10 mouse cellular contexts compared by ENCODE assay signal in the genomic region with DNA sequence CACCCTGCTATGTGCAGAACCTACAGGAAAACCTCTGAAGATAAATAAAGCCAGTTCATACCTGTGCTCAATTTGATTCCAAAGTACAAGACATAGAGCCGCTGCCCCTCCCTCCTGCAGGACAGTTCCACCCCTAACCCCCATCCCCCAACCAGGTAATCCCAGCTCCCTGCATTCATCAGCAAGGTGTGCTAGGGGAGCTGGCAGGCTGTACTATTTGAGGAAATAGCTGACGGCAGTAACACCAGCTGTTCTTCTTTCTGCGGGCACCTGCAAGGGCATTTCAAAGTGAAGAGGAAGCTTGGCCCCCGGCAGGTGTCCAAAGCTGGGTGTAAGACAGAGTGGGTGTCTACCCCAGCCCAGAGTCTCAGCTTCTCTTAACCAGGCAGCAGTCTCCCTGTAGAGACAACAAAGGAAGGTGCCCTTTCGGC.
DNase-seq lines count a peak whose midpoint lies in the region; ATAC-seq and TF ChIP-seq lines count a peak whose summit lies in the region.
"Had no signal": no experiment of that assay in that cellular context is flagged by ENCODE, and none has a peak within 500 bp of the region (broad histone marks: within the 10 kb centered on the region; RNA-seq: fewer than 3 reads in every experiment).

No protein-coding gene starts in this region.

- H3K27ac ChIP-seq in liver, postnatal 0 days (ENCODE audit: low read depth): no peak overlapping the region
- H3K27ac ChIP-seq in liver, embryonic 12.5 days: no peak overlapping the region
- peak overlapping the region; percentile 55 for H3K27ac ChIP-seq in forebrain, postnatal 0 days (ENCODE audit: low read depth, low read length)
- peak overlapping the region; percentile 53; the same call in 1 of the 2 replicates for H3K27ac ChIP-seq in limb, embryonic 12.5 days
- H3K27ac ChIP-seq: liver, embryonic 14.5 days had no signal

- H3K4me1 ChIP-seq in liver, postnatal 0 days (ENCODE audit: insufficient read depth): peaks cover 7% of the 10 kb centered on the region; the same call in 1 of the 2 replicates
- peaks cover 20% of the 10 kb centered on the region for H3K4me1 ChIP-seq in liver, embryonic 12.5 days
- peaks cover 24% of the 10 kb centered on the region for H3K4me1 ChIP-seq in forebrain, postnatal 0 days (ENCODE audit: insufficient read depth)
- H3K4me1 ChIP-seq in limb, embryonic 12.5 days (replicated peaks): peaks cover 32% of the 10 kb centered on the region

- H3K4me3 ChIP-seq in liver, postnatal 0 days (ENCODE audit: low read depth, low read length): no peak overlapping the region
- no peak overlapping the region for H3K4me3 ChIP-seq in liver, embryonic 12.5 days
- no peak overlapping the region for H3K4me3 ChIP-seq in forebrain, postnatal 0 days (ENCODE audit: low read depth, low read length)
- no peak overlapping the region for H3K4me3 ChIP-seq in limb, embryonic 12.5 days (replicated peaks)
- H3K4me3 ChIP-seq: erythroblast, embryonic 14.5 days had no signal

- WGBS in liver, postnatal 0 days (ENCODE audit: insufficient replicate concordance): 62% methylated on average over 5 of the region's 5 CpGs
- WGBS in liver, embryonic 12.5 days (ENCODE audit: insufficient replicate concordance): 85% methylated on average over 5 of the region's 5 CpGs
- 36% methylated on average over 5 of the region's 5 CpGs for WGBS in forebrain, postnatal 0 days
- WGBS in limb, embryonic 12.5 days: 75% methylated on average over 5 of the region's 5 CpGs

- no peaks in the 10 kb centered on the region; the same call in 1 of the 2 replicates for H3K36me3 ChIP-seq in liver, postnatal 0 days (replicated peaks; ENCODE audit: insufficient read depth, low read length)
- H3K36me3 ChIP-seq in liver, embryonic 12.5 days: peaks cover 2% of the 10 kb centered on the region; the same call in 1 of the 2 replicates
- H3K36me3 ChIP-seq in forebrain, postnatal 0 days (ENCODE audit: insufficient read depth): no peaks in the 10 kb centered on the region
- peaks cover 17% of the 10 kb centered on the region; the same call in 1 of the 2 replicates for H3K36me3 ChIP-seq in limb, embryonic 12.5 days

- TF ChIP-seq CTCF in liver, postnatal 0 days (IDR thresholded peaks at IDR 0.05; ENCODE audit: low read depth): no peak
- no peak for TF ChIP-seq CTCF in forebrain, postnatal 0 days (IDR thresholded peaks at IDR 0.05; ENCODE audit: low read depth)

- TF ChIP-seq EP300 in liver, postnatal 0 days (IDR thresholded peaks at IDR 0.05; ENCODE audit: low read depth): no peak

- H3K27me3 ChIP-seq in liver, postnatal 0 days (ENCODE audit: insufficient read depth, low read length): no peaks in the 10 kb centered on the region
- H3K27me3 ChIP-seq in liver, embryonic 12.5 days (replicated peaks): no peaks in the 10 kb centered on the region
- no peaks in the 10 kb centered on the region for H3K27me3 ChIP-seq in forebrain, postnatal 0 days (ENCODE audit: insufficient read depth, low read length)
- no peaks in the 10 kb centered on the region for H3K27me3 ChIP-seq in limb, embryonic 12.5 days

- no peak for DNase-seq in liver, postnatal 0 days
- DNase-seq in forebrain, postnatal 0 days: no peak
- DNase-seq in thymus, postnatal 14 days: peak; percentile 47
- no peak for DNase-seq in spleen, postnatal 10 days (ENCODE audit: low spot score in 2 of 2)
- DNase-seq in embryo, embryonic 11 days: no peak

- H3K9me3 ChIP-seq in liver, postnatal 0 days (ENCODE audit: low read length): no peaks in the 10 kb centered on the region
- H3K9me3 ChIP-seq in liver, embryonic 12.5 days (replicated peaks): no peaks in the 10 kb centered on the region
- no peaks in the 10 kb centered on the region for H3K9me3 ChIP-seq in forebrain, postnatal 0 days (ENCODE audit: low read length)
- no peaks in the 10 kb centered on the region for H3K9me3 ChIP-seq in limb, embryonic 12.5 days

- H3K4me2 ChIP-seq in liver, postnatal 0 days (ENCODE audit: low read depth, low read length): no peak overlapping the region
- no peak overlapping the region for H3K4me2 ChIP-seq in liver, embryonic 12.5 days
- peak overlapping the region; percentile 39; the same call in 1 of the 2 replicates for H3K4me2 ChIP-seq in forebrain, postnatal 0 days (ENCODE audit: low read depth)
- H3K4me2 ChIP-seq in limb, embryonic 12.5 days: 0 out of 2 replicates have a peak overlapping the region, but pooled peaks have one; percentile 31

- no peak overlapping the region for H3K9ac ChIP-seq in liver, postnatal 0 days (replicated peaks)
- H3K9ac ChIP-seq in liver, embryonic 12.5 days: no peak overlapping the region
- H3K9ac ChIP-seq in forebrain, postnatal 0 days: no peak overlapping the region
- H3K9ac ChIP-seq in limb, embryonic 12.5 days (replicated peaks): no peak overlapping the region
- H3K9ac ChIP-seq: liver, embryonic 14.5 days had no signal

- ATAC-seq in liver, postnatal 0 days: peak; percentile 13; the same call in 1 of the 2 replicates
- no peak for ATAC-seq in liver, embryonic 12.5 days
- no peak for ATAC-seq in forebrain, postnatal 0 days
- ATAC-seq in limb, embryonic 12.5 days (ENCODE audit: insufficient number of reproducible peaks, insufficient read depth, low FRiP score, low TSS enrichment, low read depth): no peak
- ATAC-seq in erythroblast, adult 5-6 weeks (replicated peaks; ENCODE audit: low FRiP score, poor library complexity, severe bottlenecking): no peak

Comparison
In these comparisons a context has a peak if more than half of its experiments do, and no peak if none do; other contexts are left out.
1. H3K27ac ChIP-seq: peak in forebrain, postnatal 0 days (single experiment) and limb, embryonic 12.5 days (single experiment); none in liver, postnatal 0 days (single experiment) and liver, embryonic 12.5 days (single experiment).
2. H3K4me2 ChIP-seq: peak in forebrain, postnatal 0 days (single experiment) and limb, embryonic 12.5 days (single experiment); none in liver, postnatal 0 days (single experiment) and liver, embryonic 12.5 days (single experiment).